Mouse (Mus musculus) stomach, postnatal 0 days (tissue): ENCODE measurements around the gene Gm45618.

ENCODE experiments used
- CTCF ChIP-seq: IDR thresholded peaks from 2 replicates; pipeline ENCODE4 v1.5.1; 2016; ENCODE audit warnings: antibody characterized with exemption, low read depth, mild to moderate bottlenecking, moderate library complexity
- EP300 ChIP-seq: optimal IDR thresholded peaks from 2 replicates; pipeline ENCODE3; 2016; ENCODE audit warnings: antibody characterized with exemption

DNA sequence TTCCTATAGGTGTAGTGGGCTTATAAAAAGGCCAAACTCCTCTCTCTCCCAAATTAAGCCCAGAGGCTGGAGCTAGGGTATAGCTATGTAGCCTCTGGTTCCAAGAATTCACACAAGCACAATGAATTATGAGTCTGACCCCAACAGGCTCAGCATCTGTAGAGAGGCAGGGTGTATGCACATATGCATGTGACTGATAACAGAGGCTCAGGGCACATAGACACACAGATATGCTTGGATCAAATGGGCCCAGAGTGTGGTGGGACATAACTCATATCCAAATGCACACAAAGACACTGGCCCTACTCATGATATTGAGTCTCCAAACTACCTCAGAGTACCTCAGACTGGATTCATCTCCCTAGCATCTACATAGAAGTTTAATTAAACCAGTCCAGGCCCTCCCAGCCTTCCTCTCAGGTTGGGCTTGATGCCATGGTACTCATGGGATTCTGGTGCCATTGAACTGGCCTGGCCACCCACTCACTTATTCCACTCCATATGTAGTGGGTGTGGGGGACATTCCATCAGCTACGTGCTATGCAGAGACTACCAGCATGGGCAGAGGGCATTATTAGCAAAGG, 33.4 kb downstream of the Gm45618 start:
- no peak for TF ChIP-seq CTCF
- no peak for TF ChIP-seq EP300
